Mouse (Mus musculus): ENCODE data around the gene Dmrta2. TPM values are rescaled to one million over a fixed set of nuclear protein-coding genes. Genes with fewer than 3 reads are reported as not detected.

The Dmrta2 gene
- polyA plus RNA-seq, 1 experiment from 2014 or later: not detected

DNA sequence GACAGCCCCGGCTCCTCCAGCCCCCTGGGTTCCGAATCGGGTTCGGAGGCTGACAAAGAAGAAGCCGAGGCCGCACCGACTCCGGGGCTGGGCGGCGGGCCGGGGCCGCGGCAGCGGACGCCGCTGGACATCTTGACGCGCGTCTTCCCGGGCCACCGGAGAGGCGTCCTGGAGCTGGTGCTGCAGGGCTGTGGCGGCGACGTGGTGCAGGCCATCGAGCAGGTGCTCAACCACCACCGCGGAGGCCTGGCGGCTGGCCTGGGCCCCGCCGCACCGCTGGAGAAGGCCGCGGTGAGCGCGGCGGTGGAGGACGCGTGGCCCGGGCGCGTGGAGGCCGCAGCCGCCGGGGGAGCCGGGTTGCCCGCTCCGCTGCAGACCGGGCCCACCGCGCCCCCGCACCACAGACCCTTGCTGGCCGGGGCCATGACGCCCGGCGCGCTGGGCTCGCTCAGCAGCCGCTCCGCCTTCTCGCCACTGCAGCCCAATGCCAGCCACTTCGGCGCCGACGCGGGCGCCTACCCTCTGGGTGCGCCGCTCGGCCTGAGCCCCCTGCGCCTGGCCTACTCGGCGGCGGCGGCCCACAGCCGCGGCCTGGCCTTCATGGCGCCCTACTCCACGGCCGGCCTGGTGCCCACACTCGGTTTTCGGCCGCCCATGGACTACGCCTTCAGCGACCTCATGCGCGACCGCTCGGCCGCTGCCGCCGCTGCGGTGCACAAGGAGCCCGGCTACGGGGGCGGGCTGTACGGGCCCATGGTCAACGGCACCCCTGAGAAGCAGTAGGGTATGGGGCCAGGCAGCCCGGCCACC, 4.2 kb downstream of the Dmrta2 start:
- no peaks in the 10 kb centered on the region for H3K36me3 ChIP-seq (ENCODE audit: control insufficient read depth, insufficient read depth, low read length)
- no peak overlapping the region for H3K27ac ChIP-seq (replicated peaks)
- H3K4me3 ChIP-seq (ENCODE audit: low read depth, low read length): peak overlapping the region; percentile 35
- H3K4me2 ChIP-seq (replicated peaks; ENCODE audit: low read depth): peak overlapping the region; percentile 50
- peak overlapping the region; percentile 18; the same call in 1 of the 2 replicates for H3K9ac ChIP-seq (ENCODE audit: low read length)
- H3K9me3 ChIP-seq (ENCODE audit: control insufficient read depth, low read length): no peaks in the 10 kb centered on the region
- H3K27me3 ChIP-seq (ENCODE audit: control insufficient read depth, insufficient read depth, low read length): peaks cover 46% of the 10 kb centered on the region
- 3% methylated on average over 73 of the region's 99 CpGs for WGBS
- 0 out of 2 replicates have a peak, but pooled peaks have one; percentile 11 for ATAC-seq (ENCODE audit: low FRiP score, low TSS enrichment)
- no peak for TF ChIP-seq EP300 (optimal IDR thresholded peaks at IDR 0.05)
- no peak for TF ChIP-seq CTCF (IDR thresholded peaks at IDR 0.05; ENCODE audit: low read depth)
- peak; percentile 25 for DNase-seq (ENCODE audit: low spot score)
- H3K4me1 ChIP-seq (replicated peaks; ENCODE audit: control insufficient read depth, insufficient read depth): no peaks in the 10 kb centered on the region; the same call in 1 of the 2 replicates

DNA sequence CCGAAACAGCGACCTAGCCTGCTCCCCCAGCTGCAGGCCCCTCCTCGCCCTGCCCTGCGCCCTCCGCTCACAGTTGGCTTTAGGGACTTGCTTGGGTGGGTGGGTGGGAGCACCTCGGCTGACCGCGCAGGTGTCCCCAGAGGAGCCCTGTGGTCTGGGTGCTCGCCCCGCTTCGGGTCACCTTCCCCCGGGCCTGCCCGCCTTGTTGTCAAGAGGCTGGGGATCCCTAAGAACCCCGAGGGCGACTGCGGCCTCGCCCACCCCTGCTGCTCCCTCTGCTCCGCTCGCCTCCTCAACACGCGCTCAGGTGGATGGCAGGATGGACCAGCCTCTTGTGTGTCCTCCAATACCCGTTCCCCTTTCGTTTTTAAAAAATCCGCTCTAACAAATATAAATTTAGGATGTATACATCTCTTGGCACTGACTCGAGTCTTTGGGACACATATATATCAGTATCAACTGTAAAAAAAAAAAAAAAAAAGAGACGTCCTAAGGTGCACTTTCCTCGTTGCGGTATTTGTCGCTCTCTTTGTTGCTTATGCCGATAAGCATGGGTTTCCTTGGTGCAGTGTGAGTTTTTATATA, 4.9 kb downstream of the Dmrta2 start:
- no peaks in the 10 kb centered on the region; the same call in 1 of the 2 replicates for H3K4me1 ChIP-seq (replicated peaks; ENCODE audit: control insufficient read depth, insufficient read depth)
- H3K36me3 ChIP-seq (ENCODE audit: control insufficient read depth, insufficient read depth, low read length): no peaks in the 10 kb centered on the region
- DNase-seq (ENCODE audit: low spot score): peak; percentile 17
- H3K4me2 ChIP-seq (replicated peaks; ENCODE audit: low read depth): peak overlapping the region; percentile 50; the same call in 1 of the 2 replicates
- H3K27me3 ChIP-seq (ENCODE audit: control insufficient read depth, insufficient read depth, low read length): peaks cover 39% of the 10 kb centered on the region
- TF ChIP-seq EP300 (optimal IDR thresholded peaks at IDR 0.05) (no peak), CTCF (IDR thresholded peaks at IDR 0.05; ENCODE audit: low read depth) (no peak)
- ATAC-seq (ENCODE audit: low FRiP score, low TSS enrichment): no peak
- no peak overlapping the region; the same call in 1 of the 2 replicates for H3K9ac ChIP-seq (ENCODE audit: low read length)
- H3K4me3 ChIP-seq (ENCODE audit: low read depth, low read length): peak overlapping the region; percentile 35
- H3K9me3 ChIP-seq (ENCODE audit: control insufficient read depth, low read length): no peaks in the 10 kb centered on the region
- no peak overlapping the region for H3K27ac ChIP-seq (replicated peaks)
- 7% methylated on average over 30 of the region's 30 CpGs for WGBS

DNA sequence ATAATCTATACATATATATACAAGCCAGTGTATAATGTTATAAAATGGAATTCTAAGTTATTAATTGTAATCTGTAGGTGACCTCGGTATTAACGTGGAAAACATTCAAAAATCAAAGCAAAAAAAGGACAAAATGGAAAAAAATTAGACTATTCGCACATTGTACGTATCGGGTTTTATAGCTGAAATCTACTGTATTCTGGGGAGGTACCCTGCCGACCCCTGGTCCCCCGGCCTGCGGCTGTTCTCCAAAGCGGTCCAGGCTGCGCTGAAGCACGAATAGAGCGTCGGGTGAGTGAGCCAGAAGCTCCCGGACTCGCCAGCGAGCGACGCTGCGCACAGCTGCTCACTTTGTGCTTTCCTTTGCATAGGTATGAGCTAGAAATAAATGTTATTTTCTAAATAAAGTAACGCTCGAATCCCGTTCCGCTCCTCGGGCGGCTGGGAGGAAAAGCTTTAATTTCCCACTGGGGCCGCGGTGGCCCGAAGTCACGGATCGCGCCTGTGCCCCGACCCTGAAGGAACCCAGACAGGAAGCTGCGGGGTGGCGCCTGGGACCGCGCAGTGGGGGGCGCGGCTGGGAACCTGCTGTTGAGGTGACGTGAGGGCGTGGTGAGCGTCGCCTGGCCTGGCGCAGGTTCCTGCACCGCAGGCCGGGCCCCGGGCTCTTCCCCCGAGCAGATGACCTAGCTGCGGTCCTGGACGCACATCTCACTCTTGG, 5.6 kb downstream of the Dmrta2 start:
- peak overlapping the region; percentile 27 for H3K4me3 ChIP-seq (ENCODE audit: low read depth, low read length)
- no peak overlapping the region for H3K27ac ChIP-seq (replicated peaks)
- ATAC-seq (ENCODE audit: low FRiP score, low TSS enrichment): no peak
- no peaks in the 10 kb centered on the region; the same call in 1 of the 2 replicates for H3K4me1 ChIP-seq (replicated peaks; ENCODE audit: control insufficient read depth, insufficient read depth)
- no peak for TF ChIP-seq EP300 (optimal IDR thresholded peaks at IDR 0.05)
- no peak for TF ChIP-seq CTCF (IDR thresholded peaks at IDR 0.05; ENCODE audit: low read depth)
- peak; percentile 37 for DNase-seq (ENCODE audit: low spot score)
- WGBS: 3% methylated on average over 49 of the region's 49 CpGs
- no peaks in the 10 kb centered on the region for H3K36me3 ChIP-seq (ENCODE audit: control insufficient read depth, insufficient read depth, low read length)
- H3K27me3 ChIP-seq (ENCODE audit: control insufficient read depth, insufficient read depth, low read length): peaks cover 33% of the 10 kb centered on the region
- peak overlapping the region; percentile 36 for H3K4me2 ChIP-seq (replicated peaks; ENCODE audit: low read depth)
- no peak overlapping the region for H3K9ac ChIP-seq (ENCODE audit: low read length)
- no peaks in the 10 kb centered on the region for H3K9me3 ChIP-seq (ENCODE audit: control insufficient read depth, low read length)

DNA sequence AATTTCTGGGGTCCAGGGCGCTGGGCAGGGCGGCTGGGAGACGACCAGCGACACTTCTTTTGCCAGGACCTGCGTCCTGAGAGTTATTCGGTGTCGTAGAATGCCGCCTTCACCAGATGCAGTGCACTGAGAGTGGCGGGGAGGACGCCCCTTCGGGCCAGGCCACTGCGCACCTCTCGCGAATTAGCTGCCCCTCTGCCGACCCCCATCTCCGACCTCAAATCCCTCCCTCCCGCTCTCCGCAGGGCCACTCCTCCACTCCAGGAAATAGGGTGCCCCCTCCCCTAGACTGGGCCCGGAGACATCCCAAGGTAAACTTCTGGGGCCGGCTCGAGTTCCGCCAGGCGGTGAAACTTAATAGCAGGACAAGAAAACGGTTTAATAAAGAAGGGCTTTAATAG, 6.2 kb downstream of the Dmrta2 start:
- TF ChIP-seq EP300 (optimal IDR thresholded peaks at IDR 0.05) (no peak), CTCF (IDR thresholded peaks at IDR 0.05; ENCODE audit: low read depth) (no peak)
- H3K9me3 ChIP-seq (ENCODE audit: control insufficient read depth, low read length): no peaks in the 10 kb centered on the region
- peak overlapping the region; percentile 27 for H3K4me3 ChIP-seq (ENCODE audit: low read depth, low read length)
- peak overlapping the region; percentile 36 for H3K4me2 ChIP-seq (replicated peaks; ENCODE audit: low read depth)
- H3K4me1 ChIP-seq (replicated peaks; ENCODE audit: control insufficient read depth, insufficient read depth): no peaks in the 10 kb centered on the region; the same call in 1 of the 2 replicates
- H3K27ac ChIP-seq (replicated peaks): no peak overlapping the region
- 3% methylated on average over 24 of the region's 24 CpGs for WGBS
- no peaks in the 10 kb centered on the region for H3K36me3 ChIP-seq (ENCODE audit: control insufficient read depth, insufficient read depth, low read length)
- ATAC-seq (ENCODE audit: low FRiP score, low TSS enrichment) (no peak), DNase-seq (ENCODE audit: low spot score) (peak; percentile 15)
- H3K9ac ChIP-seq (ENCODE audit: low read length): no peak overlapping the region
- H3K27me3 ChIP-seq (ENCODE audit: control insufficient read depth, insufficient read depth, low read length): peaks cover 29% of the 10 kb centered on the region

DNA sequence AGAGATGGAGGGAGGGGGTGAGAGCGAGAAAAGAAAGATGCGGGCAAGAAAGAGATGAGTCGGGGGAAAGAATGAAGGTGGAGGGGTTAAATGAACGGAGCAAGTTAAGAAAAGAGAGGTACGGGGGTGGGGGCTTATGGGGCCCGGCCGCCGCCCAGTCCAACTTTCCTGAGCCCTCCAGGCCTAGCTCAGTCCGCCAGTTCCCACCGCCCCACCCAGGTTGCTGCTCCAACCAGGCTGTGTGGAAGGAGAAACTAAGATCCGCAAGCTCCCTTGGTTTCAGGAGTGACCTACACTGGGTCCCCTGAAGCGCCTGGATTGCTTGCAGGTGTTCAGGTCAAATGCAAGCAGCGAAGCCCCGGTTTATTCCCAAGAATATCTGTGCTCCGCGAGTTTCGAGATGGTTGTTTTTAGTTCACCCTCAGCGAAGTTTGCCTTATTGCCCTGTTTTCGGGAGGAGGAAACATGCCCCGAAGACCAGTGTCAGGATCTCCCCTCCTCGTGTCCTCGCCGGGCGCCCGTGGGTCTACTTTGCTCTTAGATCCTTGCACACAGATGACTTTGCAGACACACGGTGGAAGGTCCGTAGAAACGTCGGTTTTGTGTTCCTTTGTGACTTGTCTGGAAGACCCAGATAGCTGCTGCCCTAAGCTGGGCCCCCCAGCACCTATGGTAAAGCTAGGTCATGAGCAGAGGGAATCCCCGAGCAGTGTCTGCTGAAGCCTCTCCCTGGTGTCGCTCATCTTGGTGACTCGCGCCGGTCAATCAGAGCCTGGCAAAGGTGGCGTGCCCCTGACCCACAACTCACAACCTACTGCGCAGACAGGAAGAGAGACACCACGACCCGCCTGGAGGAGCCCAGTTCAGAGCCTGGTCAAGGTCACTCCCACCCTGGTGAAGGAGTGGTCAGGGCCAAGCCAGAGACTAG, 6.9 kb downstream of the Dmrta2 start:
- no peak for TF ChIP-seq EP300 (optimal IDR thresholded peaks at IDR 0.05)
- TF ChIP-seq CTCF (IDR thresholded peaks at IDR 0.05; ENCODE audit: low read depth): no peak
- no peaks in the 10 kb centered on the region for H3K36me3 ChIP-seq (ENCODE audit: control insufficient read depth, insufficient read depth, low read length)
- no peak for ATAC-seq (ENCODE audit: low FRiP score, low TSS enrichment)
- DNase-seq (ENCODE audit: low spot score): no peak
- H3K27me3 ChIP-seq (ENCODE audit: control insufficient read depth, insufficient read depth, low read length): peaks cover 27% of the 10 kb centered on the region
- no peak overlapping the region for H3K9ac ChIP-seq (ENCODE audit: low read length)
- H3K4me2 ChIP-seq (replicated peaks; ENCODE audit: low read depth): no peak overlapping the region
- no peaks in the 10 kb centered on the region for H3K9me3 ChIP-seq (ENCODE audit: control insufficient read depth, low read length)
- 5% methylated on average over 38 of the region's 38 CpGs for whole genome bisulfite sequencing
- no peaks in the 10 kb centered on the region; the same call in 1 of the 2 replicates for H3K4me1 ChIP-seq (replicated peaks; ENCODE audit: control insufficient read depth, insufficient read depth)
- no peak overlapping the region for H3K4me3 ChIP-seq (ENCODE audit: low read depth, low read length)
- no peak overlapping the region for H3K27ac ChIP-seq (replicated peaks)

All from stomach, postnatal 0 days (tissue).